Mouse (Mus musculus): ENCODE results near the gene Tgm1. TPM values are rescaled to one million over a fixed set of nuclear protein-coding genes. Genes with fewer than 3 reads are reported as not detected.

Gene Tgm1
- polyA plus RNA-seq, 1 experiment from 2014 or later = 0.55 TPM

- Histone ChIP-seq H3K4me3 (replicated peaks) (peak within 1 kb of the TSS; percentile 80), H3K9me3 (no peaks in the 10 kb centered on the region), H3K4me2 (peak within 1 kb of the TSS; percentile 65), H3K36me3 (replicated peaks) (peaks cover 19% of the 10 kb centered on the region), H3K27me3 (no peaks in the 10 kb centered on the region), H3K4me1 (peaks cover 8% of the 10 kb centered on the region), H3K9ac (peak within 1 kb of the TSS; percentile 67), H3K27ac (peak within 1 kb of the TSS; percentile 84)
- WGBS = under 1% methylated on average over 50 of the region's 50 CpGs
- ATAC-seq (ENCODE audit: low FRiP score) = peak; percentile 96
These were observed 8.1 kb upstream of the Tgm1 start, which contains the start of gene Rabggta for GRCm38 (mm10) chr14:55721700-55722437. Gene Rabggta, minus strand, starts transcription at chr14:55722263.

- Histone ChIP-seq H3K27me3 (no peaks in the 10 kb centered on the region), H3K4me1 (peaks cover 8% of the 10 kb centered on the region), H3K9ac (peak overlapping the region; percentile 67), H3K36me3 (replicated peaks) (peaks cover 26% of the 10 kb centered on the region), H3K4me3 (replicated peaks) (peak overlapping the region; percentile 80), H3K4me2 (peak overlapping the region; percentile 65), H3K9me3 (no peaks in the 10 kb centered on the region), H3K27ac (no peak overlapping the region)
- WGBS = 74% methylated on average over 6 of the region's 6 CpGs
- ATAC-seq (ENCODE audit: low FRiP score) = no peak
These were observed 7.3 kb upstream of the Tgm1 start for GRCm38 (mm10) chr14:55721076-55721475.

GRCm38 (mm10) chr14:55720666-55721065 is 6.9 kb upstream of the Tgm1 start:
- Histone ChIP-seq H3K27me3 (no peaks in the 10 kb centered on the region), H3K9ac (no peak overlapping the region), H3K36me3 (replicated peaks) (peaks cover 27% of the 10 kb centered on the region), H3K4me3 (replicated peaks) (no peak overlapping the region), H3K27ac (no peak overlapping the region), H3K9me3 (no peaks in the 10 kb centered on the region), H3K4me2 (no peak overlapping the region), H3K4me1 (peaks cover 8% of the 10 kb centered on the region)
- WGBS = 92% methylated on average over 12 of the region's 12 CpGs
- ATAC-seq (ENCODE audit: low FRiP score) = no peak

- Histone ChIP-seq H3K27me3 (0 out of 2 replicates have a peak, but pooled peaks cover 4% of the 10 kb centered on the region), H3K4me3 (replicated peaks) (no peak overlapping the region), H3K4me2 (no peak overlapping the region), H3K9ac (no peak overlapping the region), H3K4me1 (peaks cover 8% of the 10 kb centered on the region), H3K36me3 (replicated peaks) (peaks cover 27% of the 10 kb centered on the region), H3K9me3 (no peaks in the 10 kb centered on the region), H3K27ac (no peak overlapping the region)
- ATAC-seq (ENCODE audit: low FRiP score) = no peak
- WGBS = 91% methylated on average over 6 of the region's 6 CpGs
These were observed 6.0 kb upstream of the Tgm1 start for GRCm38 (mm10) chr14:55719737-55720136.

GRCm38 (mm10) chr14:55716884-55717283 is 3.2 kb upstream of the Tgm1 start:
- peaks cover 28% of the 10 kb centered on the region for H3K27me3 ChIP-seq
- WGBS = 81% methylated on average over 8 of the region's 8 CpGs
- H3K4me2 ChIP-seq = no peak overlapping the region
- ATAC-seq (ENCODE audit: low FRiP score) = no peak
- no peak overlapping the region for H3K9ac ChIP-seq
- no peak overlapping the region for H3K4me3 ChIP-seq (replicated peaks)
- no peaks in the 10 kb centered on the region for H3K9me3 ChIP-seq
- H3K36me3 ChIP-seq (replicated peaks) = peaks cover 27% of the 10 kb centered on the region
- H3K27ac ChIP-seq = no peak overlapping the region
- H3K4me1 ChIP-seq = peaks cover 12% of the 10 kb centered on the region

- ATAC-seq (ENCODE audit: low FRiP score) = no peak
- H3K9ac ChIP-seq = no peak overlapping the region
- WGBS = 90% methylated on average over 6 of the region's 6 CpGs
These were observed 2.5 kb upstream of the Tgm1 start for GRCm38 (mm10) chr14:55716271-55716670.

GRCm38 (mm10) chr14:55714893-55715292 is 1.2 kb upstream of the Tgm1 start:
- Histone ChIP-seq H3K36me3 (replicated peaks) (peaks cover 27% of the 10 kb centered on the region), H3K4me1 (peaks cover 5% of the 10 kb centered on the region; the same call in 1 of the 2 replicates), H3K9me3 (no peaks in the 10 kb centered on the region), H3K4me3 (replicated peaks) (no peak overlapping the region), H3K27me3 (peaks cover 28% of the 10 kb centered on the region), H3K4me2 (no peak overlapping the region), H3K9ac (no peak overlapping the region), H3K27ac (no peak overlapping the region)
- WGBS = 39% methylated on average over 6 of the region's 6 CpGs
- ATAC-seq (ENCODE audit: low FRiP score) = no peak

More at GRCm38 (mm10) chr14:55716271-55716670, 2.5 kb upstream of the Tgm1 start:
- H3K9me3 ChIP-seq = no peaks in the 10 kb centered on the region
- H3K36me3 ChIP-seq (replicated peaks) = peaks cover 27% of the 10 kb centered on the region
- no peak overlapping the region for H3K27ac ChIP-seq
- H3K4me3 ChIP-seq (replicated peaks) = no peak overlapping the region
- peaks cover 28% of the 10 kb centered on the region for H3K27me3 ChIP-seq
- no peak overlapping the region for H3K4me2 ChIP-seq
- peaks cover 9% of the 10 kb centered on the region for H3K4me1 ChIP-seq

- ATAC-seq (ENCODE audit: low FRiP score) = no peak
- no peak overlapping the region for H3K27ac ChIP-seq
- H3K9ac ChIP-seq = no peak overlapping the region
- WGBS = 16% methylated on average over 25 of the region's 25 CpGs
- H3K4me1 ChIP-seq = peaks cover 5% of the 10 kb centered on the region; the same call in 1 of the 2 replicates
- H3K9me3 ChIP-seq = no peaks in the 10 kb centered on the region
- H3K36me3 ChIP-seq (replicated peaks) = peaks cover 19% of the 10 kb centered on the region
- peaks cover 28% of the 10 kb centered on the region for H3K27me3 ChIP-seq
- H3K4me3 ChIP-seq (replicated peaks) = no peak overlapping the region
- peak overlapping the region; percentile 26; the same call in 1 of the 2 replicates for H3K4me2 ChIP-seq
These were observed 558 bp downstream of the Tgm1 start for GRCm38 (mm10) chr14:55713007-55713728.

GRCm38 (mm10) chr14:55711786-55712185 is 1.9 kb downstream of the Tgm1 start:
- Histone ChIP-seq H3K27me3 (peaks cover 28% of the 10 kb centered on the region), H3K27ac (no peak overlapping the region), H3K9me3 (no peaks in the 10 kb centered on the region), H3K36me3 (replicated peaks) (peaks cover 7% of the 10 kb centered on the region), H3K9ac (no peak overlapping the region), H3K4me1 (peaks cover 5% of the 10 kb centered on the region; the same call in 1 of the 2 replicates), H3K4me2 (no peak overlapping the region), H3K4me3 (replicated peaks) (no peak overlapping the region)
- WGBS = 82% methylated on average over 7 of the region's 7 CpGs
- no peak for ATAC-seq (ENCODE audit: low FRiP score)

- Histone ChIP-seq H3K4me1 (peaks cover 5% of the 10 kb centered on the region; the same call in 1 of the 2 replicates), H3K27ac (no peak overlapping the region), H3K4me2 (no peak overlapping the region), H3K9me3 (no peaks in the 10 kb centered on the region), H3K27me3 (peaks cover 23% of the 10 kb centered on the region), H3K9ac (no peak overlapping the region), H3K4me3 (replicated peaks) (no peak overlapping the region), H3K36me3 (replicated peaks) (no peaks in the 10 kb centered on the region)
- no peak for ATAC-seq (ENCODE audit: low FRiP score)
- 88% methylated on average over 4 of the region's 4 CpGs for WGBS
These were observed 4.2 kb downstream of the Tgm1 start for GRCm38 (mm10) chr14:55709509-55709908.

- H3K27ac ChIP-seq = no peak overlapping the region
- no peaks in the 10 kb centered on the region for H3K36me3 ChIP-seq (replicated peaks)
- 82% methylated on average over 5 of the region's 5 CpGs for WGBS
- H3K4me2 ChIP-seq = no peak overlapping the region
- no peaks in the 10 kb centered on the region for H3K9me3 ChIP-seq
- H3K4me3 ChIP-seq (replicated peaks) = no peak overlapping the region
- H3K4me1 ChIP-seq = no peaks in the 10 kb centered on the region
- H3K27me3 ChIP-seq = peaks cover 5% of the 10 kb centered on the region
- H3K9ac ChIP-seq = no peak overlapping the region
- ATAC-seq (ENCODE audit: low FRiP score) = no peak
These were observed 6.3 kb downstream of the Tgm1 start for GRCm38 (mm10) chr14:55707397-55707796.

- Histone ChIP-seq H3K4me1 (no peaks in the 10 kb centered on the region), H3K4me2 (no peak overlapping the region), H3K27me3 (no peaks in the 10 kb centered on the region), H3K4me3 (replicated peaks) (no peak overlapping the region), H3K9ac (no peak overlapping the region), H3K9me3 (no peaks in the 10 kb centered on the region), H3K36me3 (replicated peaks) (no peaks in the 10 kb centered on the region), H3K27ac (no peak overlapping the region)
- ATAC-seq (ENCODE audit: low FRiP score) = no peak
- WGBS = 92% methylated on average over 8 of the region's 8 CpGs
These were observed 7.6 kb downstream of the Tgm1 start for GRCm38 (mm10) chr14:55706051-55706600.
